Mouse (Mus musculus) intestine, embryonic 15.5 days (tissue): ENCODE measurements around the gene Jak1. TPM values are rescaled to one million over a fixed set of nuclear protein-coding genes. Genes with fewer than 3 reads are reported as not detected.

Source experiments
- ATAC-seq: fragments of 200-750 bp; cut with Nextera tagmentation; 2 replicates; pipeline ENCODE4 v1.8.0; 2017; ENCODE audit warnings: moderate TSS enrichment, moderate library complexity
- H3K27ac ChIP-seq: fragments of 300-500 bp; sonication (generic); 2 replicates; pipeline ENCODE4 v1.5.1; 2015; ENCODE audit warnings: mild to moderate bottlenecking, inconsistent platforms
- H3K27me3 ChIP-seq: fragments of 300-500 bp; sonication (generic); replicated peaks from 2 replicates; pipeline ENCODE4 v1.6.1; 2015; ENCODE audit warnings: inconsistent platforms
- H3K36me3 ChIP-seq: fragments of 300-500 bp; sonication (generic); 2 replicates; pipeline ENCODE4 v1.6.1; 2015; ENCODE audit warnings: inconsistent platforms
- H3K4me1 ChIP-seq: fragments of 300-500 bp; sonication (generic); replicated peaks from 2 replicates; pipeline ENCODE4 v1.6.1; 2015; ENCODE audit warnings: inconsistent platforms
- H3K4me2 ChIP-seq: fragments of 300-500 bp; sonication (generic); replicated peaks from 2 replicates; pipeline ENCODE4 v1.6.1; 2015; ENCODE audit warnings: mild to moderate bottlenecking, inconsistent platforms
- H3K4me3 ChIP-seq: fragments of 300-500 bp; sonication (generic); replicated peaks from 2 replicates; pipeline ENCODE4 v1.5.1; 2015; ENCODE audit warnings: inconsistent platforms
- H3K9ac ChIP-seq: fragments of 300-500 bp; sonication (generic); 2 replicates; pipeline ENCODE4 v1.6.1; 2015; ENCODE audit warnings: inconsistent platforms
- H3K9me3 ChIP-seq: fragments of 300-500 bp; sonication (generic); 2 replicates; pipeline ENCODE4 v1.6.1; 2016; ENCODE audit warnings: inconsistent platforms
- WGBS: fragments of 180-500 bp; shearing (Covaris S2); methylation state at CpG from one replicate; pipeline ENCODE4 v1.1.7; 2015; 5-methylcytosine and 5-hydroxymethylcytosine counted together
- polyA plus RNA-seq: library from polyadenylated mRNA; unstranded; fragments of >200 nt; fragmentation: Nextera tagmentation; extraction: Ambion mirVana; gene quantifications from 2 replicates; pipeline ENCODE4 v1.2.1, GENCODE M21; 2015

Jak1 gene
- polyA plus RNA-seq, 1 experiment from 2014 or later, result 76.5 TPM

DNA sequence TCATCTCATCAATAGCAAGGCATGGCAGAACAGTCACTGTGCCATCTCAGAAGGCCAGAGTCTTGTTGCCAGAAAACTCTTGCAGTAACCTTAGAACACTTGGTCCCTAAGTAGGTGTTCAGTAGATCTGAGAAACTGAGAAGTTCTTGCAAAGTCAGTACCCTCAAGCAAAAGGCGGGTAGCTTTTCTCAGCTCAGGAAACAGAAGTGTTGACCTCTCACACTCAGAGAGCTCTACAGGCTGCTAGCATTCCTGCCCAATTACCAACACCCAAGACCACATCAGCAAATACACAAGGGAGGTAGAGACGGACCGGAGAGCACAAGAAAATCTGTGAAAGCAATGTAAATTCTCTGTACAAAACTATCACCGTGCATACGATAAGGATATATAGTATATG lies 39.1 kb downstream of the Jak1 start:
- H3K27me3 ChIP-seq, result no peaks in the 10 kb centered on the region
- WGBS, result 83% methylated on average over 5 of the region's 5 CpGs
- no peaks in the 10 kb centered on the region for H3K4me1 ChIP-seq
- no peak overlapping the region for H3K4me3 ChIP-seq
- H3K36me3 ChIP-seq, result no peaks in the 10 kb centered on the region
- no peak overlapping the region for H3K27ac ChIP-seq
- ATAC-seq, result no peak
- no peak overlapping the region for H3K4me2 ChIP-seq
- H3K9ac ChIP-seq, result no peak overlapping the region
- no peaks in the 10 kb centered on the region for H3K9me3 ChIP-seq

- Histone ChIP-seq H3K4me2 (no peak overlapping the region), H3K9me3 (no peaks in the 10 kb centered on the region), H3K9ac (no peak overlapping the region), H3K27me3 (no peaks in the 10 kb centered on the region), H3K36me3 (no peaks in the 10 kb centered on the region), H3K4me3 (no peak overlapping the region), H3K27ac (no peak overlapping the region), H3K4me1 (no peaks in the 10 kb centered on the region; the same call in 1 of the 2 replicates)
- ATAC-seq, result no peak
- 71% methylated on average over 2 of the region's 2 CpGs for WGBS
These were observed 44.1 kb downstream of the Jak1 start for GRCm38 (mm10) chr4:101220946-101221345.

DNA sequence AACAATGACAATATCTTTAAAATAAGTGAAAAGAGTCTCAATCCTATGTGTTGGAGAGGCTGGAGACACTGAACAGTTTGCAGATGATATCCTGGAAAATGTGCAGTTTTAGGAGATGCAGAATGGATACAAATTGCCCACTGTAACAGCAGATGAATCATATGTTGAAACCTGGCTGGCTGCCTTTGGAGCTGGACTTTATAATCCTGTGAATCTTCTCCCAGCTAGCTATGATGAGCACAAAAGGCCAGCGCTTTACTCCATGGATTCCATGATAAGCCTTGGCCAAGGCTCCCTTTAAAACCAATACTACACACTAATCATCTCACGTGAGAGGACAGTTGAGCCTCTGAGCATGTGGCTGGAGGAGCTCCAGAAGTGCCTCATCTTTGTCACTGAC lies 45.2 kb downstream of the Jak1 start:
- 66% methylated on average over 2 of the region's 2 CpGs for WGBS
- H3K27ac ChIP-seq, result no peak overlapping the region
- ATAC-seq, result peak; percentile 23; the same call in 1 of the 2 replicates

DNA sequence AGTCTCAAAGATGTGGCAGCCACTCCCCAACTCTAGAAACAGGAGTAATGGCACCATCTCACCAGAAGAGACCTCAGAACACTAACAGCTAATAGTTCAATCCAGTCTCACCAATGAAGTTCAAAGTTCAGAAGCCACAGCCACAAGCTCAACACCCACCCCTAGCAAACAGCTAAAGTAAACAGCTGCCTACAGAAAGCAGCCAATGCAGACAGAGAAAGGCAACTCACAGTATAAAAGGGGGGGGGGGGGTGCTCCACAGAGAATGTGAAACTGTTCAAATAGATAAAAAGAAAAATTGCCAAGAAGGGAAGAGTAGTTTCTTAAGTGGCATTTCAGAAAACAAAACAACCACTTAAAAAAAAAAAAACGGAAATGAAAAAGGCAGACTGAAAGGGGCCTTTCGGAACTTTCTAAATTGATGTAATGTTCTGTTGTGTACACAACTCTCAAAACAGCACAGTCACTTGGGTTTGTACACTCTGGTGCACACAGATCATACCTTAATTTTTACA lies 48.0 kb downstream of the Jak1 start:
- Histone ChIP-seq H3K36me3 (no peaks in the 10 kb centered on the region), H3K27ac (no peak overlapping the region), H3K9me3 (no peaks in the 10 kb centered on the region), H3K4me2 (no peak overlapping the region), H3K9ac (no peak overlapping the region), H3K4me3 (no peak overlapping the region), H3K4me1 (no peaks in the 10 kb centered on the region; the same call in 1 of the 2 replicates), H3K27me3 (no peaks in the 10 kb centered on the region)
- ATAC-seq, result peak; percentile 83
- 71% methylated on average over 2 of the region's 2 CpGs for WGBS

More for the DNA sequence above, 45.2 kb downstream of the Jak1 start:
- Histone ChIP-seq H3K36me3 (no peaks in the 10 kb centered on the region), H3K27me3 (no peaks in the 10 kb centered on the region), H3K4me2 (no peak overlapping the region), H3K4me3 (no peak overlapping the region), H3K4me1 (no peaks in the 10 kb centered on the region; the same call in 1 of the 2 replicates), H3K9me3 (no peaks in the 10 kb centered on the region), H3K9ac (no peak overlapping the region)

- ATAC-seq, result no peak
- H3K4me1 ChIP-seq, result no peaks in the 10 kb centered on the region; the same call in 1 of the 2 replicates
- no peak overlapping the region for H3K27ac ChIP-seq
- no peaks in the 10 kb centered on the region for H3K27me3 ChIP-seq
- H3K4me2 ChIP-seq, result no peak overlapping the region
- no peaks in the 10 kb centered on the region for H3K36me3 ChIP-seq
- no peaks in the 10 kb centered on the region for H3K9me3 ChIP-seq
- H3K9ac ChIP-seq, result no peak overlapping the region
- H3K4me3 ChIP-seq, result no peak overlapping the region
- 89% methylated on average over 4 of the region's 4 CpGs for WGBS
These were observed 48.8 kb downstream of the Jak1 start for GRCm38 (mm10) chr4:101216286-101216685.

DNA sequence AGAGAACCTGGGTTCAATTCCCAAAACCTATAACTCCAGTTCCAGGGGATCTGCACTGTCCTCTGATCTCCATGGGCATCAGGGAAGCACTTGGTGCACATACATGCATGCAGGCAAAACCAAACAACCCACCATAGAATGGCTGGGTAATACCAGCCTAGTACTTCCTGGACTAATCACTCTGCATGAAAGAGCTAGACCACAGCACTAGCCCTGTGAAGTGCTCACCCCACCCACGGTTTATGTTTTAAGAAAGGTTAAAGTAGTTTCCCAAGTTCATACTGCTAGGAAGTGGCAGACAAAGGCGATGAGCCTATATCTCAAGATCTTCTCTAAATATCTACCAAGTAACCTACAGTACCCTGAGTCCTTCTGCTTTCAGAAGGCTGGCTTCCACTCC lies 51.6 kb downstream of the Jak1 start:
- no peaks in the 10 kb centered on the region for H3K36me3 ChIP-seq
- H3K4me1 ChIP-seq, result no peaks in the 10 kb centered on the region; the same call in 1 of the 2 replicates
- H3K27ac ChIP-seq, result no peak overlapping the region
- H3K4me2 ChIP-seq, result no peak overlapping the region
- no peak overlapping the region for H3K4me3 ChIP-seq
- WGBS, result 77% methylated on average over 2 of the region's 2 CpGs
- no peaks in the 10 kb centered on the region for H3K9me3 ChIP-seq
- no peak for ATAC-seq
- no peak overlapping the region for H3K9ac ChIP-seq
- no peaks in the 10 kb centered on the region for H3K27me3 ChIP-seq

- Histone ChIP-seq H3K9me3 (no peaks in the 10 kb centered on the region), H3K36me3 (no peaks in the 10 kb centered on the region), H3K9ac (no peak overlapping the region), H3K27me3 (no peaks in the 10 kb centered on the region), H3K4me2 (no peak overlapping the region), H3K4me1 (0 out of 2 replicates have a peak, but pooled peaks cover 3% of the 10 kb centered on the region), H3K4me3 (no peak overlapping the region), H3K27ac (no peak overlapping the region)
- no peak for ATAC-seq
- 73% methylated on average over 2 of the region's 2 CpGs for WGBS
These were observed 57.6 kb downstream of the Jak1 start for GRCm38 (mm10) chr4:101207492-101207891.

GRCm38 (mm10) chr4:101203518-101203917 lies 61.6 kb downstream of the Jak1 start:
- H3K27ac ChIP-seq, result no peak overlapping the region
- no peak overlapping the region for H3K9ac ChIP-seq
- peaks cover 3% of the 10 kb centered on the region; the same call in 1 of the 2 replicates for H3K4me1 ChIP-seq
- no peak for ATAC-seq
- no peak overlapping the region for H3K4me2 ChIP-seq
- no peak overlapping the region for H3K4me3 ChIP-seq
- no peaks in the 10 kb centered on the region for H3K36me3 ChIP-seq
- H3K27me3 ChIP-seq, result no peaks in the 10 kb centered on the region
- WGBS, result 88% methylated on average over 1 of the region's 1 CpGs
- no peaks in the 10 kb centered on the region for H3K9me3 ChIP-seq

GRCm38 (mm10) chr4:101202626-101203025 lies 62.5 kb downstream of the Jak1 start:
- no peaks in the 10 kb centered on the region for H3K9me3 ChIP-seq
- no peak overlapping the region for H3K27ac ChIP-seq
- no peak overlapping the region for H3K4me3 ChIP-seq
- peaks cover 11% of the 10 kb centered on the region for H3K4me1 ChIP-seq
- ATAC-seq, result peak; percentile 63
- H3K4me2 ChIP-seq, result no peak overlapping the region
- 85% methylated on average over 10 of the region's 10 CpGs for WGBS
- no peak overlapping the region for H3K9ac ChIP-seq
- H3K27me3 ChIP-seq, result no peaks in the 10 kb centered on the region
- H3K36me3 ChIP-seq, result no peaks in the 10 kb centered on the region

GRCm38 (mm10) chr4:101199433-101200081 lies 65.5 kb downstream of the Jak1 start:
- Histone ChIP-seq H3K9me3 (no peaks in the 10 kb centered on the region), H3K4me3 (no peak overlapping the region), H3K36me3 (no peaks in the 10 kb centered on the region), H3K27ac (no peak overlapping the region), H3K4me1 (peaks cover 18% of the 10 kb centered on the region), H3K27me3 (no peaks in the 10 kb centered on the region), H3K4me2 (no peak overlapping the region), H3K9ac (no peak overlapping the region)
- no peak for ATAC-seq
- 92% methylated on average over 8 of the region's 8 CpGs for WGBS

DNA sequence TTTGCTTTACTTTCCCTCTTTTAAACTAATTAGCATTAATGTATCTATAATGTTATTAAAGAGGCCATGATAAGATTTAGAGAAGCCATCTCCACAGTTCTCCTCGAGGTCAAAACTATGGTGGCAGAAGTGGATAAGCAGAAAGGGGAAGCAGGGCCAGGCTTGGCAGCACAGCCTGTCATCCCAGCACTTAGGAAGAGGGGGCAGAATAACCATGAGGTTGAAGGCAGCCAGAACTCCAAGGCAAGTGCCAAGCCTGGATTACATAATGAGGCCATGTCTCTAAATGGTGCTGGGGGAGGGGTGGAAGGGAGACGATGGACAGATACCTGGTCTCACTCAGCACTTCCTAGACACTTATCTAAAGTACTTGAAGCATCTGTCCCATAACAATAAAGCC lies 66.7 kb downstream of the Jak1 start:
- Histone ChIP-seq H3K4me2 (no peak overlapping the region), H3K9me3 (no peaks in the 10 kb centered on the region), H3K36me3 (no peaks in the 10 kb centered on the region), H3K9ac (no peak overlapping the region), H3K27me3 (no peaks in the 10 kb centered on the region), H3K4me3 (no peak overlapping the region), H3K4me1 (peaks cover 18% of the 10 kb centered on the region), H3K27ac (no peak overlapping the region)
- no peak for ATAC-seq
- WGBS, result 22% methylated on average over 2 of the region's 2 CpGs

- peak; percentile 32; the same call in 1 of the 2 replicates for ATAC-seq
- no peak overlapping the region for H3K27ac ChIP-seq
- H3K9me3 ChIP-seq, result no peaks in the 10 kb centered on the region
- H3K36me3 ChIP-seq, result no peaks in the 10 kb centered on the region
- WGBS, result 42% methylated on average over 9 of the region's 9 CpGs
- no peaks in the 10 kb centered on the region for H3K27me3 ChIP-seq
- no peak overlapping the region for H3K9ac ChIP-seq
- H3K4me1 ChIP-seq, result peaks cover 15% of the 10 kb centered on the region
- H3K4me3 ChIP-seq, result no peak overlapping the region
- H3K4me2 ChIP-seq, result no peak overlapping the region
These were observed 67.5 kb downstream of the Jak1 start for GRCm38 (mm10) chr4:101197421-101198170.
